Mouse (Mus musculus): ENCODE measurements around the gene Lsr.
"Not testable (repeated sequence)": the region's sequence is repeated elsewhere in the genome, so short reads cannot be mapped to it uniquely, and the experiment has no call there.

GRCm38 (mm10) chr7:30940070-30940469, 33.2 kb downstream of the Lsr start:
- not testable (repeated sequence) for TF ChIP-seq POLR2A (IDR thresholded peaks at IDR 0.05; ENCODE audit: borderline replicate concordance, extremely low read depth, insufficient read depth, insufficient read length, poor library complexity, severe bottlenecking); CTCF (IDR thresholded peaks at IDR 0.05; ENCODE audit: borderline replicate concordance, extremely low read depth, insufficient read depth, insufficient read length)
